Comparison of ENCODE assay signal across 8 mouse cellular contexts in genomic region chr3:98339097-98339705, GRCm38 (mm10). TPM values are rescaled to one million over a fixed set of nuclear protein-coding genes. Genes with fewer than 3 reads are reported as not detected.
DNase-seq lines count a peak whose midpoint lies in the region; ATAC-seq and TF ChIP-seq lines count a peak whose summit lies in the region.

No protein-coding gene starts in this region.

- no peak for TF ChIP-seq POLR2A in spleen, adult 2 months (IDR thresholded peaks at IDR 0.05; ENCODE audit: low read depth, low read length)

- DNase-seq in frontal cortex, postnatal 25 days (ENCODE audit: low spot score in 2 of 2): no peak
- peak; percentile 17 for DNase-seq in cerebellum, adult 9-10 months
- peak; percentile 13 to 14 for DNase-seq in gastrocnemius, adult 8-10 months (ENCODE audit: low spot score in 2 of 2)
- peak; percentile 50 for DNase-seq in induced T-regulatory cell, adult 2 months (ENCODE audit: low read depth)
- DNase-seq in limb, embryonic 10.5 days (ENCODE audit: low spot score): peak; percentile 79
- peak; percentile 36 for DNase-seq in mesoderm, embryonic 11.5 days (ENCODE audit: low read depth, low spot score)
- DNase-seq in spleen, adult 2 months (ENCODE audit: low read depth in 1 of 2, low spot score in 2 of 2): peak in 1 of 2 experiments; percentile 30

- peak; percentile 74 for ATAC-seq in frontal cortex, adult (ENCODE audit: low TSS enrichment)

- peaks cover 16% of the 10 kb centered on the region for H3K36me3 ChIP-seq in limb, embryonic 10.5 days
- no peaks in the 10 kb centered on the region for H3K36me3 ChIP-seq in spleen, adult 2 months (ENCODE audit: control insufficient read depth, insufficient read depth, low read length)

- 1% methylated on average over 46 of the region's 46 CpGs for WGBS in limb, embryonic 10.5 days
- WGBS in spleen, adult 2 months: under 1% methylated on average over 46 of the region's 46 CpGs

- peaks cover 45% of the 10 kb centered on the region for H3K4me1 ChIP-seq in limb, embryonic 10.5 days
- peaks cover 31% of the 10 kb centered on the region; the same call in 1 of the 2 replicates for H3K4me1 ChIP-seq in spleen, adult 2 months (ENCODE audit: control insufficient read depth, insufficient read depth, insufficient read length)

- peak overlapping the region; percentile 95 for H3K27ac ChIP-seq in limb, embryonic 10.5 days
- H3K27ac ChIP-seq in spleen, adult 2 months (ENCODE audit: insufficient read depth, low read length): peak overlapping the region; percentile 18; the same call in 1 of the 2 replicates

- H3K9me3 ChIP-seq in limb, embryonic 10.5 days (replicated peaks): no peaks in the 10 kb centered on the region

- TF ChIP-seq CTCF in spleen, adult 2 months (IDR thresholded peaks at IDR 0.05; ENCODE audit: extremely low read depth, insufficient read depth, insufficient read length, insufficient replicate concordance): no peak

- peak overlapping the region; percentile 85 for H3K4me3 ChIP-seq in limb, embryonic 10.5 days
- peak overlapping the region; percentile 67 for H3K4me3 ChIP-seq in spleen, adult 2 months (ENCODE audit: extremely low read depth, insufficient read depth, insufficient read length)

- no peaks in the 10 kb centered on the region for H3K27me3 ChIP-seq in limb, embryonic 10.5 days (ENCODE audit: low read depth, poor library complexity, severe bottlenecking)
- H3K27me3 ChIP-seq in spleen, adult 2 months (ENCODE audit: control insufficient read depth, insufficient read depth, low read length): no peaks in the 10 kb centered on the region

RNA-seq across cellular contexts. Expression of gene Phgdh, which starts 0.6 kb away (rescaled TPM):
- total RNA-seq in gastrocnemius, adult 8-10 months (2022): 1 to 10 TPM in 3 of 4 experiments, under 1 TPM in 1; 0.75 to 4.7 (median 1.4) TPM
- 357 and 401 TPM in 2 replicates for polyA plus RNA-seq in limb, embryonic 10.5 days (2016; fragmentation: Nextera tagmentation; extraction: Ambion mirVana)
- polyA plus RNA-seq in spleen, adult 2 months (2012; rRNA removed): 53.1 and 70.7 TPM in 2 replicates

RNA-seq across cellular contexts. Expression of gene Zfp697, which starts 43.1 kb away (rescaled TPM):
- 1 to 10 TPM in 2 of 4 experiments, under 1 TPM in 2; 0.31 to 2.3 (median 0.82) TPM for total RNA-seq in gastrocnemius, adult 8-10 months (2022)
- polyA plus RNA-seq in limb, embryonic 10.5 days (2016; fragmentation: Nextera tagmentation; extraction: Ambion mirVana): 7.8 and 9.4 TPM in 2 replicates
- polyA plus RNA-seq in spleen, adult 2 months (2012; rRNA removed): 0.68 and 0.96 TPM in 2 replicates

RNA-seq across cellular contexts. Expression of gene Hmgcs2, which starts 59.0 kb away (rescaled TPM):
- 1 to 10 TPM in 2 of 4 experiments, under 1 TPM in 2; 0.19 to 1.4 (median 0.76) TPM for total RNA-seq in gastrocnemius, adult 8-10 months (2022)
- polyA plus RNA-seq in limb, embryonic 10.5 days (2016; fragmentation: Nextera tagmentation; extraction: Ambion mirVana): 0.28 and 0.35 TPM in 2 replicates
- 17.6 and 19.7 TPM in 2 replicates for polyA plus RNA-seq in spleen, adult 2 months (2012; rRNA removed)

Comparison
In these comparisons a context has a peak if more than half of its experiments do, and no peak if none do; other contexts are left out.
1. DNase-seq: peak in cerebellum, adult 9-10 months (single experiment), gastrocnemius, adult 8-10 months (2 of 2), induced T-regulatory cell, adult 2 months (single experiment), limb, embryonic 10.5 days (single experiment) and mesoderm, embryonic 11.5 days (single experiment); none in frontal cortex, postnatal 25 days (0 of 2).
2. RNA of gene Hmgcs2, which starts 59.0 kb away (polyA plus RNA-seq): 17.6 to 19.7 TPM in spleen, adult 2 months; 0.28 to 0.35 TPM in limb, embryonic 10.5 days; every median in the first group is over 10 times any median in the second.